Mouse (Mus musculus) forebrain, embryonic 15.5 days (tissue): Measurements from ENCODE around the gene Patj. TPM values are rescaled to one million over a fixed set of nuclear protein-coding genes. Genes with fewer than 3 reads are reported as not detected.

ENCODE experiments used
- ATAC-seq: fragments of 200-750 bp; cut with Nextera tagmentation; replicated peaks from 2 replicates; pipeline ENCODE4 v1.8.0; 2017; ENCODE audit warnings: mild to moderate bottlenecking, moderate TSS enrichment, moderate library complexity
- H3K27ac ChIP-seq: fragments of 300-500 bp; sonication (generic); replicated peaks from 2 replicates; pipeline ENCODE4 v1.5.1; 2015; ENCODE audit warnings: mild to moderate bottlenecking, inconsistent platforms
- H3K27me3 ChIP-seq: fragments of 300-500 bp; sonication (generic); 2 replicates; pipeline ENCODE4 v1.6.1; 2015; ENCODE audit warnings: inconsistent platforms
- H3K36me3 ChIP-seq: fragments of 300-500 bp; sonication (generic); 2 replicates; pipeline ENCODE4 v1.6.1; 2015; ENCODE audit warnings: mild to moderate bottlenecking, inconsistent platforms
- H3K4me1 ChIP-seq: fragments of 300-500 bp; sonication (generic); 2 replicates; pipeline ENCODE4 v1.6.1; 2015; ENCODE audit warnings: inconsistent platforms
- H3K4me2 ChIP-seq: fragments of 300-500 bp; sonication (generic); replicated peaks from 2 replicates; pipeline ENCODE4 v1.6.1; 2015; ENCODE audit warnings: mild to moderate bottlenecking, inconsistent platforms
- H3K4me3 ChIP-seq: fragments of 300-500 bp; sonication (generic); 2 replicates; pipeline ENCODE4 v1.5.1; 2015; ENCODE audit warnings: mild to moderate bottlenecking, inconsistent platforms
- H3K9ac ChIP-seq: fragments of 300-500 bp; sonication (generic); replicated peaks from 2 replicates; pipeline ENCODE4 v1.6.1; 2015; ENCODE audit warnings: mild to moderate bottlenecking, inconsistent platforms
- H3K9me3 ChIP-seq: fragments of 300-500 bp; sonication (generic); 2 replicates; pipeline ENCODE4 v1.6.1; 2016; ENCODE audit warnings: inconsistent platforms
- WGBS: fragments of 180-500 bp; shearing (Covaris S2); methylation state at CpG from one replicate; pipeline ENCODE4 v1.1.7; 2015; ENCODE audit warnings: mixed read lengths; 5-methylcytosine and 5-hydroxymethylcytosine counted together
- polyA plus RNA-seq: library from polyadenylated mRNA; unstranded; fragments of >200 nt; fragmentation: Nextera tagmentation; extraction: Ambion mirVana; gene quantifications from 2 replicates; pipeline ENCODE4 v1.2.1, GENCODE M21; 2015

Patj gene
- polyA plus RNA-seq, 1 experiment from 2014 or later = 7.1 TPM

- WGBS = 35% methylated on average over 10 of the region's 10 CpGs
- H3K27ac ChIP-seq = 0 out of 2 replicates have a peak overlapping the region, but pooled peaks have one; percentile 12
- 0 out of 2 replicates have a peak, but pooled peaks have one; percentile 39 for ATAC-seq
- no peak overlapping the region for H3K9ac ChIP-seq
- H3K36me3 ChIP-seq = no peaks in the 10 kb centered on the region
- H3K4me1 ChIP-seq = peaks cover 35% of the 10 kb centered on the region
- H3K4me2 ChIP-seq = no peak overlapping the region
- no peak overlapping the region for H3K4me3 ChIP-seq
- H3K27me3 ChIP-seq = no peaks in the 10 kb centered on the region
- H3K9me3 ChIP-seq = no peaks in the 10 kb centered on the region
These were observed 168.1 kb downstream of the Patj start for GRCm38 (mm10) chr4:98563506-98564195.

- 86% methylated on average over 6 of the region's 6 CpGs for WGBS
- no peaks in the 10 kb centered on the region for H3K9me3 ChIP-seq
- no peaks in the 10 kb centered on the region for H3K27me3 ChIP-seq
- ATAC-seq = no peak
- no peak overlapping the region for H3K9ac ChIP-seq
- H3K4me2 ChIP-seq = no peak overlapping the region
- H3K4me3 ChIP-seq = no peak overlapping the region
- 0 out of 2 replicates have a peak overlapping the region, but pooled peaks have one; percentile 12 for H3K27ac ChIP-seq
- no peaks in the 10 kb centered on the region for H3K36me3 ChIP-seq
- H3K4me1 ChIP-seq = peaks cover 29% of the 10 kb centered on the region
These were observed 168.7 kb downstream of the Patj start for GRCm38 (mm10) chr4:98564196-98564865.

GRCm38 (mm10) chr4:98566741-98567140 lies 171.2 kb downstream of the Patj start:
- Histone ChIP-seq H3K9ac (no peak overlapping the region), H3K36me3 (no peaks in the 10 kb centered on the region), H3K4me2 (no peak overlapping the region), H3K27me3 (no peaks in the 10 kb centered on the region), H3K9me3 (no peaks in the 10 kb centered on the region), H3K4me3 (no peak overlapping the region), H3K4me1 (peaks cover 16% of the 10 kb centered on the region), H3K27ac (no peak overlapping the region)
- 93% methylated on average over 6 of the region's 6 CpGs for WGBS
- no peak for ATAC-seq

GRCm38 (mm10) chr4:98567457-98567856 lies 171.9 kb downstream of the Patj start:
- Histone ChIP-seq H3K27me3 (no peaks in the 10 kb centered on the region), H3K9ac (no peak overlapping the region), H3K9me3 (no peaks in the 10 kb centered on the region), H3K27ac (no peak overlapping the region), H3K4me1 (peaks cover 16% of the 10 kb centered on the region), H3K4me3 (no peak overlapping the region), H3K4me2 (no peak overlapping the region), H3K36me3 (no peaks in the 10 kb centered on the region)
- 83% methylated on average over 9 of the region's 9 CpGs for WGBS
- no peak for ATAC-seq

- no peaks in the 10 kb centered on the region for H3K9me3 ChIP-seq
- no peak overlapping the region for H3K4me3 ChIP-seq
- H3K4me1 ChIP-seq = no peaks in the 10 kb centered on the region
- no peak overlapping the region for H3K4me2 ChIP-seq
- WGBS = 45% methylated on average over 4 of the region's 4 CpGs
- no peaks in the 10 kb centered on the region for H3K36me3 ChIP-seq
- H3K27ac ChIP-seq = no peak overlapping the region
- ATAC-seq = no peak
- H3K9ac ChIP-seq = no peak overlapping the region
- no peaks in the 10 kb centered on the region for H3K27me3 ChIP-seq
These were observed 174.3 kb downstream of the Patj start for GRCm38 (mm10) chr4:98569904-98570303.

- Histone ChIP-seq H3K9ac (no peak overlapping the region), H3K4me1 (peaks cover 26% of the 10 kb centered on the region), H3K27ac (peak overlapping the region; percentile 92), H3K4me2 (no peak overlapping the region), H3K27me3 (no peaks in the 10 kb centered on the region), H3K9me3 (no peaks in the 10 kb centered on the region), H3K4me3 (no peak overlapping the region), H3K36me3 (no peaks in the 10 kb centered on the region)
- ATAC-seq = no peak
These were observed 181.7 kb downstream of the Patj start for GRCm38 (mm10) chr4:98577275-98577674.

- Histone ChIP-seq H3K36me3 (no peaks in the 10 kb centered on the region), H3K27me3 (no peaks in the 10 kb centered on the region), H3K4me1 (peaks cover 26% of the 10 kb centered on the region), H3K27ac (peak overlapping the region; percentile 92), H3K4me2 (no peak overlapping the region), H3K9ac (no peak overlapping the region), H3K9me3 (no peaks in the 10 kb centered on the region), H3K4me3 (no peak overlapping the region)
- peak; percentile 98 for ATAC-seq
- WGBS = 9% methylated on average over 3 of the region's 3 CpGs
These were observed 182.5 kb downstream of the Patj start for GRCm38 (mm10) chr4:98577957-98578541.

GRCm38 (mm10) chr4:98581456-98581855 lies 185.9 kb downstream of the Patj start:
- H3K9me3 ChIP-seq = no peaks in the 10 kb centered on the region
- H3K4me2 ChIP-seq = no peak overlapping the region
- no peak for ATAC-seq
- no peaks in the 10 kb centered on the region for H3K36me3 ChIP-seq
- H3K4me1 ChIP-seq = peaks cover 26% of the 10 kb centered on the region
- H3K9ac ChIP-seq = no peak overlapping the region
- no peaks in the 10 kb centered on the region for H3K27me3 ChIP-seq
- no peak overlapping the region for H3K4me3 ChIP-seq
- 27% methylated on average over 8 of the region's 8 CpGs for WGBS
- peak overlapping the region; percentile 34 for H3K27ac ChIP-seq

- peaks cover 7% of the 10 kb centered on the region; the same call in 1 of the 2 replicates for H3K4me1 ChIP-seq
- no peak overlapping the region for H3K4me3 ChIP-seq
- no peaks in the 10 kb centered on the region for H3K27me3 ChIP-seq
- no peak overlapping the region for H3K4me2 ChIP-seq
- H3K9ac ChIP-seq = no peak overlapping the region
- ATAC-seq = no peak
- H3K36me3 ChIP-seq = no peaks in the 10 kb centered on the region
- WGBS = 78% methylated on average over 5 of the region's 5 CpGs
- H3K27ac ChIP-seq = no peak overlapping the region
- H3K9me3 ChIP-seq = no peaks in the 10 kb centered on the region
These were observed 188.4 kb downstream of the Patj start for GRCm38 (mm10) chr4:98584023-98584422.

- no peak for ATAC-seq
- peaks cover 5% of the 10 kb centered on the region; the same call in 1 of the 2 replicates for H3K4me1 ChIP-seq
- H3K27ac ChIP-seq = no peak overlapping the region
- 78% methylated on average over 4 of the region's 4 CpGs for WGBS
- no peaks in the 10 kb centered on the region for H3K27me3 ChIP-seq
- H3K36me3 ChIP-seq = no peaks in the 10 kb centered on the region
- H3K4me2 ChIP-seq = no peak overlapping the region
- H3K4me3 ChIP-seq = no peak overlapping the region
- no peaks in the 10 kb centered on the region for H3K9me3 ChIP-seq
- no peak overlapping the region for H3K9ac ChIP-seq
These were observed 190.7 kb downstream of the Patj start for GRCm38 (mm10) chr4:98586303-98586702.

GRCm38 (mm10) chr4:98587686-98588085 lies 192.1 kb downstream of the Patj start:
- Histone ChIP-seq H3K9me3 (no peaks in the 10 kb centered on the region), H3K27me3 (no peaks in the 10 kb centered on the region), H3K36me3 (no peaks in the 10 kb centered on the region), H3K4me2 (no peak overlapping the region), H3K27ac (no peak overlapping the region), H3K9ac (no peak overlapping the region), H3K4me3 (no peak overlapping the region), H3K4me1 (no peaks in the 10 kb centered on the region)
- no peak for ATAC-seq
- 42% methylated on average over 2 of the region's 2 CpGs for WGBS

- H3K4me3 ChIP-seq = no peak overlapping the region
- no peak overlapping the region for H3K9ac ChIP-seq
- H3K4me1 ChIP-seq = peaks cover 10% of the 10 kb centered on the region
- 77% methylated on average over 1 of the region's 1 CpGs for WGBS
- no peak overlapping the region for H3K4me2 ChIP-seq
- H3K27me3 ChIP-seq = no peaks in the 10 kb centered on the region
- no peaks in the 10 kb centered on the region for H3K36me3 ChIP-seq
- no peak overlapping the region for H3K27ac ChIP-seq
- no peak for ATAC-seq
- no peaks in the 10 kb centered on the region for H3K9me3 ChIP-seq
These were observed 198.4 kb downstream of the Patj start for GRCm38 (mm10) chr4:98593961-98594360.
